Mouse (Mus musculus) midbrain, embryonic 12.5 days (tissue): ENCODE data around the gene Sesn2. TPM values are rescaled to one million over a fixed set of nuclear protein-coding genes. Genes with fewer than 3 reads are reported as not detected.

ENCODE experiments used
- ATAC-seq: fragments of 200-750 bp; cut with Nextera tagmentation; 2 replicates; pipeline ENCODE4 v1.8.0; 2017; ENCODE audit warnings: low read depth, moderate TSS enrichment, moderate library complexity; ENCODE audit not compliant: low FRiP score
- H3K27ac ChIP-seq: fragments of 300-500 bp; sonication (generic); replicated peaks from 2 replicates; pipeline ENCODE4 v1.5.1; 2016; ENCODE audit warnings: mild to moderate bottlenecking
- H3K27me3 ChIP-seq: fragments of 300-500 bp; sonication (generic); 2 replicates; pipeline ENCODE4 v1.6.1; 2016; ENCODE audit warnings: mild to moderate bottlenecking
- H3K36me3 ChIP-seq: fragments of 300-500 bp; sonication (generic); 2 replicates; pipeline ENCODE4 v1.6.1; 2016
- H3K4me1 ChIP-seq: fragments of 300-500 bp; sonication (generic); 2 replicates; pipeline ENCODE4 v1.6.1; 2016
- H3K4me2 ChIP-seq: fragments of 300-500 bp; sonication (generic); replicated peaks from 2 replicates; pipeline ENCODE4 v1.6.1; 2016; ENCODE audit warnings: mild to moderate bottlenecking, moderate library complexity
- H3K4me3 ChIP-seq: fragments of 300-500 bp; sonication (generic); 2 replicates; pipeline ENCODE4 v1.5.1; 2016; ENCODE audit warnings: mild to moderate bottlenecking
- H3K9ac ChIP-seq: fragments of 300-500 bp; sonication (generic); replicated peaks from 2 replicates; pipeline ENCODE4 v1.6.1; 2016; ENCODE audit warnings: mild to moderate bottlenecking, moderate library complexity
- H3K9me3 ChIP-seq: fragments of 300-500 bp; sonication (generic); 2 replicates; pipeline ENCODE4 v1.6.1; 2016; ENCODE audit warnings: mild to moderate bottlenecking
- WGBS: fragments of 180-500 bp; shearing (Covaris S2); methylation state at CpG from one replicate; pipeline ENCODE4 v1.1.7; 2016; 5-methylcytosine and 5-hydroxymethylcytosine counted together
- polyA plus RNA-seq: library from polyadenylated mRNA; unstranded; fragments of >200 nt; fragmentation: Nextera tagmentation; extraction: Ambion mirVana; gene quantifications from 2 replicates; pipeline ENCODE4 v1.2.1, GENCODE M21; 2016

The Sesn2 gene
- polyA plus RNA-seq, 1 experiment from 2014 or later = 11.7 TPM

DNA sequence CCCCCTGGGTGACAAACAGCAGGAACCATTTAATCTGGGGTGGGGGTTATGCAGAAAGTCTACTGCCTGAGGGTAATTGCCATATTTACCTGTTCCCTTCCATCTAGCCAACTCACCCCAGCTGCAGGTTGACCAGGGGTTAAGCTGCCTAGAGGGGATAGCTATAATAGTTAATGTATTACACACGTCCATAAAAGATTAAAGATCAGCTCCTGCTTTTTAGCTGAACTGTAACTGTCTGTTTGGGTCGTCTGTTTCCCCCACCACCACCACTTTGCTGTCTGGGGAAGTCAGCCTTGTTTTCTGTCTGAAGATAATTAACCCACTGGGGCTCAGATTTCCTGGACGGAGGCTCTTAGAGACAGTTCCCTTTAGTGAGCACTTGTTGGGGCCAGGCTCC, 40.4 kb downstream of the Sesn2 start:
- Histone ChIP-seq H3K27me3 (no peaks in the 10 kb centered on the region), H3K9me3 (no peaks in the 10 kb centered on the region), H3K4me2 (no peak overlapping the region), H3K27ac (no peak overlapping the region), H3K36me3 (no peaks in the 10 kb centered on the region), H3K9ac (no peak overlapping the region), H3K4me1 (no peaks in the 10 kb centered on the region), H3K4me3 (no peak overlapping the region)
- ATAC-seq = no peak
- 36% methylated on average over 3 of the region's 3 CpGs for WGBS

DNA sequence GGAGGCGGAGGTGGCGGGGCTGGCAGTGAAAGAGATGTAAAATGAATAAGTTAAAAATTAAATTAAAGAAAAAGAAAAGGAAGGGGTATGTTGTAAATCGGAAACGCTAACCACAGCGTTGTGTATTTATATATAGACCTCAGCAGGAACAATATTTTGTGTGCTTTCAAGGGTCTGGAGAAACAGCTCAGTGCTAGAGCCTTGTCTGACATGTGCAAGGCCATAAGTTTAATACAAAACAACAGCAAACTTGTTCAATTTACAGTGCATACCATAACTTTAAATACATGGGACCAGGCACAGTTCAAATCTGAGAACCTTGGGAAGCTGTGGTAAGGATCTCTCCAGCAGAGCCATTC, 46.1 kb downstream of the Sesn2 start:
- WGBS = 4% methylated on average over 5 of the region's 5 CpGs
- peak overlapping the region; percentile 74 for H3K4me2 ChIP-seq

DNA sequence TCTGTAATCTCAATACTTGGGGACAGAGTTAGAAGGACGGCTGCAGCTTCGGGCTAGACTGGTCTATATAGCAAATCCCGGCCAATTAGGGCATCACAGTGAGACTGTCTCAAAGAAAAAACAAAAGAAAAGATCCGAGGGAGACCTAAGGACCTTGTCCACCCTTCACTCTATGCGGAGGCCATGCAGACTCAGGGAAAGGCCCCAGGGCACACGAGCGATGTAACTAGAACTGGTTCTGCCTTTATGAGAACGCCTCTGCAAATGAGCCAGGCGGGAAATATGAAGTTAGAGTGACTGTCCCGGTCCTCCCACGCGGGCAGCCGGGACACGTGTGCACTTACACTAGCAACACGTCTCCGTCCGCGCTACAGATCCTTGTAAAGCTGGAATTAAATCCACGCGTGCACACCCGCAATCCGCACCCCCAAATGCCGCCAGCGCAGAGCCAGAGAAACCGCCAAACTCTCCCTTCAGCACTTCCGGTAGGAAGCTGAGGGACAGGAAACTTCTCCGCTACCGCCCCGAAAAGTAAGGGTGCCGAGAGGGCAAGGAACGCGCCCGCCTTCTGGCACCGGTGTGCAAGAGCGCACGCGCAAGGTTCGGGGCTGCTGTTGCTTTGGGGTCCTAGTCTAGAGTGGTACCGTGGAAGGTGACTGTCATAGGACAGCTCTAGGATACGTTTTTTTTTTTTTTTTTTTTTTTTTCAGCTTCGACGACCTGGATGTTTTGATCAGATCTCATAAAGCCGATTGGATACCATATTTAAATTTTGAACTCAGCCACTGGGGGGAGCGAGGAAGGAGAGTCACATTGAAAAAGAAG, 46.7 kb downstream of the Sesn2 start, which contains the start of gene Med18:
Gene Med18 (minus strand): TSS at position 492 of the 825 bp plus-strand sequence.
- Histone ChIP-seq H3K27ac (no peak within 1 kb of the TSS; the same call in 1 of the 2 replicates), H3K4me2 (peak within 1 kb of the TSS; percentile 74), H3K4me1 (peaks cover 17% of the 10 kb centered on the region), H3K4me3 (peak within 1 kb of the TSS; percentile 90), H3K9me3 (no peaks in the 10 kb centered on the region), H3K27me3 (no peaks in the 10 kb centered on the region), H3K9ac (peak within 1 kb of the TSS; percentile 83), H3K36me3 (peaks cover 24% of the 10 kb centered on the region)
- ATAC-seq = peak; percentile 95
- under 1% methylated on average over 44 of the region's 44 CpGs for WGBS

More for the DNA sequence above, 46.1 kb downstream of the Sesn2 start:
- Histone ChIP-seq H3K36me3 (peaks cover 22% of the 10 kb centered on the region), H3K27me3 (no peaks in the 10 kb centered on the region), H3K9me3 (no peaks in the 10 kb centered on the region), H3K9ac (no peak overlapping the region; the same call in 1 of the 2 replicates), H3K27ac (no peak overlapping the region), H3K4me3 (peak overlapping the region; percentile 90), H3K4me1 (peaks cover 17% of the 10 kb centered on the region)
- peak; percentile 47; the same call in 1 of the 2 replicates for ATAC-seq

DNA sequence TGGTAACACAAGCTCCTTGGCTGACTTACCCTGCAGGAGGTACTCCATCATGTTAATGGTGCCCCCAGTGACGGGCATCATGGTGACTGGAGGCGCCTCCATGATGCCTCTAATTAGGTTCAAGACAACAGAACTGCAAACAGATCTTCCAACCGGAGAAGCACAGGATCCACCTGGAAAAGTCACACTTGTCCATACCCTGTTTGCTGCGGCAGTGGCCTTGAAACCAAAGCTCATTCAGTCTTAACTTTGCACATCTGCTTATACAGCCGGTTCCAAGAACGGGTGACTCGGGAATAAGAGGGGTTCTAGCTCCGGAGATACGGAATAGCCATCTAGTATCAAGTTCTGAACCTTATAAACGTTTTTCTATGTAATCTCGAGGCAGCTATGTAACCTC, 47.5 kb downstream of the Sesn2 start:
- 17% methylated on average over 11 of the region's 11 CpGs for WGBS
- Histone ChIP-seq H3K9me3 (no peaks in the 10 kb centered on the region), H3K4me2 (peak overlapping the region; percentile 74), H3K36me3 (peaks cover 32% of the 10 kb centered on the region), H3K9ac (peak overlapping the region; percentile 83), H3K4me1 (peaks cover 17% of the 10 kb centered on the region), H3K27me3 (no peaks in the 10 kb centered on the region), H3K4me3 (peak overlapping the region; percentile 90), H3K27ac (no peak overlapping the region)
- no peak for ATAC-seq

DNA sequence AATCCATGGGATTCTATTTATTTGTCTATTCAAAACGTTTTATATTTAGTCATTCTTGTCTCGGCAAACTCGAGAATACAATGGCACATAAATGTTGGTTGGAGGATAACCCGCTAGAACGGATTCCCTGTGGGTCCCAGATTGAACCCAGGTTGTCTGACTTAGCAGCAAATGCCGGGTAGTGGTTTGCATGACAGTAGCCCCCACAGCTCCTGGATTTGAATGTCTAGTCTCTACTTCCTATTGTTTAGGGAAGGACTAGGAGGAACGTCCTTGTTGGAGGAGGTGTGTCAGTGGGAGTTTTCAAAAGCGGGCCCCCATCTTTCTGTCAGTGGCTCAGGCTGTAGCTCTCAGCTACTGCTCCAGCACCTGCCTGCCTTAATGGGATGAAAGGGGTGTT, 50.1 kb downstream of the Sesn2 start:
- no peak overlapping the region for H3K9ac ChIP-seq
- 92% methylated on average over 8 of the region's 8 CpGs for WGBS
- no peak overlapping the region for H3K4me3 ChIP-seq
- no peaks in the 10 kb centered on the region for H3K9me3 ChIP-seq
- no peak overlapping the region for H3K27ac ChIP-seq
- peaks cover 38% of the 10 kb centered on the region for H3K36me3 ChIP-seq
- H3K4me1 ChIP-seq = peaks cover 17% of the 10 kb centered on the region
- H3K27me3 ChIP-seq = no peaks in the 10 kb centered on the region
- no peak overlapping the region for H3K4me2 ChIP-seq
- no peak for ATAC-seq

DNA sequence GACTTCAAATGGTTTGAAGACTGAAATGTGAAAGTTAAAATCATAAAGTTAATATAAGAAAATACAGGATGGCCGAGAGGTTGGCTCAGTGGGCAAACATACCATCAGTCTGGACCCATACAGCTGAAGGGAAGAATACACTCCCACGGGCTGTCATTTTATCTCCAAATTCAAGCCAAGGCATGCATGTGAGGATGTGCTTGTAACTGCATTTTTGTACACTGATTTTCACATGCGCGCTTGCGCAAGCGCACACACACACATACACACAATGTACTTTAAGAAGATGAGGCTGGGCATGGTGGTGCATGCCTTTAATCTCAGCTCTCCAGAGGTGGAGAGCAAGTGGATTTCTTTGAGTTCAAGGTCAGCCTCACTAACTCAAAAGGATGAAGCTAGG, 54.7 kb downstream of the Sesn2 start:
- H3K4me1 ChIP-seq = no peaks in the 10 kb centered on the region
- no peak for ATAC-seq
- no peaks in the 10 kb centered on the region for H3K9me3 ChIP-seq
- peaks cover 30% of the 10 kb centered on the region for H3K36me3 ChIP-seq
- no peak overlapping the region for H3K4me2 ChIP-seq
- 95% methylated on average over 6 of the region's 6 CpGs for WGBS
- H3K9ac ChIP-seq = no peak overlapping the region
- H3K4me3 ChIP-seq = no peak overlapping the region
- no peaks in the 10 kb centered on the region for H3K27me3 ChIP-seq
- no peak overlapping the region for H3K27ac ChIP-seq

DNA sequence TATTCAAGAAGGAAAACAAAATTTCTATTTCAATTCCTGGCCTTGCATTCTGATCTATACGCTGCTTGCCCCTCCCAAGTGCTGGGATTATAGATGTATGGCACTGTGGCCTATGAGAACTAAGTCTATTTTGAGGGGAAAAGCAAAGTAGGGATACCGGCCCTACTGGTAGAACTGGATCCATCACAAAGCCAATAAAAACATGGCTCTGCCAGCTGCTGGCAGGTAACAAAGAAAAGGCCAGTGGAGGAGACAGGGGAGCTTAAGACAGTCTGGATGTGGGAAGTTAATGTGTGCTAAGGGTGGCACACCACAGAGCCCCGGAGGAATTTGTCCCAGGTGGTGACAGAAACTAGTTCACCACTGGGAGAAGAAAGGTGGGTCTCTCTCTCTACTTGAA, 55.2 kb downstream of the Sesn2 start:
- H3K36me3 ChIP-seq = peaks cover 26% of the 10 kb centered on the region
- no peaks in the 10 kb centered on the region for H3K27me3 ChIP-seq
- no peak for ATAC-seq
- no peak overlapping the region for H3K4me2 ChIP-seq
- 86% methylated on average over 3 of the region's 3 CpGs for WGBS
- no peak overlapping the region for H3K27ac ChIP-seq
- H3K4me3 ChIP-seq = no peak overlapping the region
- no peak overlapping the region for H3K9ac ChIP-seq
- H3K4me1 ChIP-seq = no peaks in the 10 kb centered on the region
- no peaks in the 10 kb centered on the region for H3K9me3 ChIP-seq

DNA sequence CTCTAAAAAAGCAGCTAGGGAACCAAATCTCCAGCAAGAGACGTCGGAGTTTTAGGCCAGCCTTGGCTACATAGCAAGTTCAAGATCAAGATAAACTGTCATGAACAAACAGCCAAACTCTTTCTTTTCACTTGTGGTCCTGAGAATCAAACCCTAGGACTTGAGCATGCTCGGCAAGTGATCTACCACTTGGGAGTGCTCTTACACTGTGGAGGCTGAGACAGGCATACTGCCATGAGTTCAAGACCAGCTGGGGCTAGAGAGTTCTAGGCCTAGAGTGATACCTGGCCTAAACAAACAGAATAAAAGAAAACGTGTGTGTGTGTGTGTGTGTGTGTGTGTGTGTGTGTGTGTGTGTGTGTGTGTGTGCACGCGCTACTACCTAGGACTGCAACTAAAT, 56.1 kb downstream of the Sesn2 start:
- Histone ChIP-seq H3K27ac (no peak overlapping the region), H3K4me3 (no peak overlapping the region), H3K9me3 (no peaks in the 10 kb centered on the region), H3K4me2 (no peak overlapping the region), H3K9ac (no peak overlapping the region), H3K4me1 (no peaks in the 10 kb centered on the region), H3K27me3 (no peaks in the 10 kb centered on the region), H3K36me3 (peaks cover 17% of the 10 kb centered on the region)
- 82% methylated on average over 6 of the region's 6 CpGs for WGBS
- no peak for ATAC-seq

DNA sequence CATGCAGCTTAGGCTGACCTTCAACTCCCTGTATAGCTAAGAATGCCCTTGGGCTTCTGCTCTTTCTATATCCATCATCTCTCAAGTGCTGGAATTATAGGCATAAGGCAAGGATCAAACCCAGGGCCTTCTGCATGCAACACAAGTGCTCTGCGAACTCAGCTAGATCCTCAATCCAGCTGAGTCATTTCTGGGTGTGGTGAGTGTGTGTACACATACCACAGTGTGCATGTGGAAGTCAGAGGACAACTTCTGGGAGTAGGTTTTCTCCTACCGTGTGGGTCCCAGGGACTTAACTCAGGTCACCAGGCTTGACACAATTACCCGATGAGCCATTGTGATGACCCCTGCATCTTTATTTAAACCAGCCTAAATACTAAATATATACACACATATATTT, 60.5 kb downstream of the Sesn2 start:
- no peaks in the 10 kb centered on the region for H3K27me3 ChIP-seq
- no peaks in the 10 kb centered on the region for H3K36me3 ChIP-seq
- no peak overlapping the region for H3K9ac ChIP-seq
- no peaks in the 10 kb centered on the region for H3K9me3 ChIP-seq
- 88% methylated on average over 3 of the region's 3 CpGs for WGBS
- no peak overlapping the region for H3K4me3 ChIP-seq
- H3K4me1 ChIP-seq = no peaks in the 10 kb centered on the region
- H3K27ac ChIP-seq = no peak overlapping the region
- no peak for ATAC-seq
- no peak overlapping the region for H3K4me2 ChIP-seq

DNA sequence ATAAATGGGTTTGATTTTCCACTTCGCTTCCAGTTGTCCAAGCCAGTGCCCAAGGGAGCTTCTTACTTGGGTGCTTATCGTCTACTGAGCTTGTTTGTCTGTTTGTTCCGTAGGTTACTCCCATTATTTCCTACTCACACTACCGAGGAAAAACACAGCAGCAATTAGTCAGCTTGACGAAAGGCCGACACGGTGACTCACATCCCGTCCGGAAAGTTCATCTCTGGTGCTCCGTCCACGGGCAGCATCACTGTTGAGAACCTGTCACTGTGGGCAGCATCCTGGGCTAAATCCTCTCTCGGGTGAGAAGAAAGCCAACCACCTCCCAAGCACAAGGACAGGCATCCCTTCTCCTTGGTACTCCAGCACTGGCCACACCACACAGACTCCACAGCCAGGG, 64.2 kb downstream of the Sesn2 start:
- ATAC-seq = no peak
- WGBS = 86% methylated on average over 12 of the region's 12 CpGs
- Histone ChIP-seq H3K36me3 (no peaks in the 10 kb centered on the region), H3K9ac (no peak overlapping the region), H3K27me3 (no peaks in the 10 kb centered on the region), H3K9me3 (no peaks in the 10 kb centered on the region), H3K4me2 (no peak overlapping the region), H3K27ac (no peak overlapping the region), H3K4me3 (no peak overlapping the region), H3K4me1 (no peaks in the 10 kb centered on the region)

DNA sequence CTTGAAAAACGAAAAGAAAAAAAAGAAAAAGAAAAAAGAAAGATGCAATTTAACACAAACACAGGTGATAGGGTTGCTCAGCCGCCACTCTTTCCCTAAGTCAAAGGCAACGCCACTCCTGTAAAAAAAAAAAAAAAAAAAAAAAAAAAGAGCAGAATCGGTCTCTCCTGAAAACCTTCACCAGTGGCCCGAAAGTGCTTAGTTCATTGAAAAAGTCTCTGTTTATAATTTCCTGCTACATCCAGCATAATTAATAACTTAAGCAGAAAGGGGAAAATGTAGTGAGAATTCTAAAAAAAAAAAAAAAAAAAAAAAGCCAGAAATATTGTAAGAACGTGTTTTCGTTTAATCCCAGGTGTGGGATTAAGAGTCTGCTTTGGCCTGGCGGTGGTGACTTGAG, 65.8 kb downstream of the Sesn2 start:
- no peak overlapping the region for H3K9ac ChIP-seq
- WGBS = 87% methylated on average over 8 of the region's 8 CpGs

More for the DNA sequence above, 65.8 kb downstream of the Sesn2 start:
- Histone ChIP-seq H3K9me3 (no peaks in the 10 kb centered on the region), H3K4me2 (no peak overlapping the region), H3K36me3 (no peaks in the 10 kb centered on the region), H3K4me1 (no peaks in the 10 kb centered on the region), H3K27ac (no peak overlapping the region), H3K27me3 (no peaks in the 10 kb centered on the region), H3K4me3 (no peak overlapping the region)
- no peak for ATAC-seq
